Mouse (Mus musculus) layer of hippocampus, postnatal 36 days (tissue): ENCODE data around the gene Tmem136. TPM values are rescaled to one million over a fixed set of nuclear protein-coding genes. Genes with fewer than 3 reads are reported as not detected.

Experiments
- DNase-seq, 2 experiments: peaks; one replicate each; pipeline ENCODE4 v3.0.0; 2022
- total RNA-seq, 2 experiments: library from RNA; stranded (reverse); gene quantifications; 2 replicates each; pipeline ENCODE4 v1.2.3; 2021

Gene Tmem136
- total RNA-seq, 2 experiments from 2014 or later: 18.2 to 19.0 TPM

- DNase-seq: no peak
Observed at GRCm38 (mm10) chr9:43071741-43072140, 44.6 kb downstream of the Tmem136 start.

- no peak for DNase-seq
Observed at GRCm38 (mm10) chr9:43071176-43071575, 45.2 kb downstream of the Tmem136 start.

- DNase-seq: no peak
Observed at GRCm38 (mm10) chr9:43070566-43070965, 45.8 kb downstream of the Tmem136 start.

- DNase-seq: no peak
Observed at GRCm38 (mm10) chr9:43070153-43070552, 46.2 kb downstream of the Tmem136 start.

- no peak for DNase-seq
Observed at GRCm38 (mm10) chr9:43067896-43068295, 48.5 kb downstream of the Tmem136 start.

GRCm38 (mm10) chr9:43065231-43065630, 51.1 kb downstream of the Tmem136 start:
- DNase-seq: no peak

GRCm38 (mm10) chr9:43061545-43061944, 54.8 kb downstream of the Tmem136 start:
- no peak for DNase-seq

Other genes starting within 250 kb of the Tmem136 start
- 10 to 100 TPM; 55.7 to 58.8 TPM for gene Grik4, start 172.1 kb downstream of the Tmem136 start, total RNA-seq
- 100 to 1,000 TPM; 147 to 158 TPM for gene Arhgef12, start 9.3 kb downstream of the Tmem136 start, total RNA-seq
- gene Pou2f3, start 93.8 kb upstream of the Tmem136 start, total RNA-seq: under 1 TPM; 0.30 to 0.56 TPM
- gene Oaf, start 123.3 kb upstream of the Tmem136 start, total RNA-seq: 10 to 100 TPM; 13.1 to 17.7 TPM
- under 1 TPM; 0.37 to 0.40 TPM for gene Trim29, start 194.3 kb upstream of the Tmem136 start, total RNA-seq